Mouse (Mus musculus): ENCODE data around the gene Mrpl18. TPM values are rescaled to one million over a fixed set of nuclear protein-coding genes. Genes with fewer than 3 reads are reported as not detected.
A peak's percentile ranks its signal among the peaks of the same experiment; 100 is the strongest.

Gene Mrpl18
- total and polyA plus RNA-seq, 3 experiments = 202 to 257 TPM; not detected in 1

GRCm38 (mm10) chr17:12956664-12957063 lies 40.5 kb upstream of the Mrpl18 start:
- Histone ChIP-seq H3K79me2 (ENCODE audit: control insufficient read depth, insufficient read depth, low read length, poor library complexity) (no peaks in the 10 kb centered on the region; the same call in 1 of the 2 replicates), H3K4me1 (ENCODE audit: control insufficient read depth in 1 of 2, insufficient read depth in 2 of 2, low read length in 2 of 2) (peaks cover 0 to 7% of the 10 kb centered on the region in 2 experiments; a peak in 2 of 4 replicates), H3K4me3 (ENCODE audit: control insufficient read depth in 1 of 2, insufficient read depth in 1 of 2, low read depth in 2 of 2, low read length in 2 of 2) (no peak overlapping the region), H3K9me3 (replicated peaks; ENCODE audit: insufficient read depth, low read length) (no peaks in the 10 kb centered on the region), H3K27ac (ENCODE audit: control insufficient read depth, low read depth, low read length) (no peak overlapping the region), H3K27me3 (ENCODE audit: control insufficient read depth in 1 of 2, insufficient read depth in 2 of 2, low read length in 2 of 2) (no peaks in the 10 kb centered on the region), H3K9ac (ENCODE audit: control insufficient read depth, low read depth, low read length, poor library complexity, severe bottlenecking) (no peak overlapping the region), H3K36me3 (ENCODE audit: control insufficient read depth in 1 of 2, insufficient read depth in 2 of 2, low read length in 2 of 2) (peaks cover 2 to 6% of the 10 kb centered on the region in 2 experiments; a peak in 2 of 4 replicates)
- no peak for TF ChIP-seq CTCF (IDR thresholded peaks at IDR 0.05 in 2 of 3, conservative IDR thresholded peaks at IDR 0.05 in 1 of 3; ENCODE audit: control insufficient read depth in 1 of 3, insufficient read depth in 1 of 3, low read depth in 2 of 3, low read length in 3 of 3, poor library complexity in 1 of 3, severe bottlenecking in 1 of 3)
- no peak for TF ChIP-seq USF1 (IDR thresholded peaks at IDR 0.05; ENCODE audit: low read depth, low read length)
- TF ChIP-seq USF2 (IDR thresholded peaks at IDR 0.05; ENCODE audit: borderline replicate concordance in 1 of 2, insufficient read depth in 1 of 2, low read depth in 1 of 2, low read length in 2 of 2) = no peak
- TF ChIP-seq GABPA (IDR thresholded peaks at IDR 0.05; ENCODE audit: low read depth, low read length) = no peak
- no peak for TF ChIP-seq NRF1 (IDR thresholded peaks at IDR 0.05; ENCODE audit: insufficient read depth, low read depth, low read length, poor library complexity, severe bottlenecking)
- no peak for TF ChIP-seq KAT2A (conservative IDR thresholded peaks at IDR 0.05; ENCODE audit: low read depth, low read length)
- TF ChIP-seq MAX (IDR thresholded peaks at IDR 0.05; ENCODE audit: low read length) = no peak
- no peak for TF ChIP-seq NELFE (IDR thresholded peaks at IDR 0.05; ENCODE audit: low read depth, low read length)
- TF ChIP-seq UBTF (IDR thresholded peaks at IDR 0.05; ENCODE audit: borderline replicate concordance, insufficient read depth, low read depth, low read length) = no peak
- TF ChIP-seq MAZ (IDR thresholded peaks at IDR 0.05; ENCODE audit: low read depth, low read length) = no peak
- TF ChIP-seq ZKSCAN1 (IDR thresholded peaks at IDR 0.05; ENCODE audit: low read depth, low read length) = no peak
- no peak for TF ChIP-seq RCOR1 (IDR thresholded peaks at IDR 0.05; ENCODE audit: low read depth, low read length)
- no peak for DNase-seq (ENCODE audit: low read depth, low spot score)

- Histone ChIP-seq H3K36me3 (ENCODE audit: control insufficient read depth in 1 of 2, insufficient read depth in 2 of 2, low read length in 2 of 2) (peaks cover 0 to 9% of the 10 kb centered on the region in 2 experiments; a peak in 3 of 4 replicates), H3K27me3 (ENCODE audit: control insufficient read depth in 1 of 2, insufficient read depth in 2 of 2, low read length in 2 of 2) (no peaks in the 10 kb centered on the region), H3K79me2 (ENCODE audit: control insufficient read depth, insufficient read depth, low read length, poor library complexity) (no peaks in the 10 kb centered on the region), H3K9me3 (replicated peaks; ENCODE audit: insufficient read depth, low read length) (no peaks in the 10 kb centered on the region), H3K4me3 (ENCODE audit: control insufficient read depth in 1 of 2, insufficient read depth in 1 of 2, low read depth in 2 of 2, low read length in 2 of 2) (no peak overlapping the region), H3K4me1 (ENCODE audit: control insufficient read depth in 1 of 2, insufficient read depth in 2 of 2, low read length in 2 of 2) (peaks cover 2 to 3% of the 10 kb centered on the region in 2 experiments; a peak in 1 of 4 replicates), H3K27ac (ENCODE audit: control insufficient read depth, low read depth, low read length) (no peak overlapping the region), H3K9ac (ENCODE audit: control insufficient read depth, low read depth, low read length, poor library complexity, severe bottlenecking) (no peak overlapping the region)
- no peak for DNase-seq (ENCODE audit: low read depth, low spot score)
- TF ChIP-seq ETS1 (IDR thresholded peaks at IDR 0.05; ENCODE audit: low read depth, low read length) (no peak), TBP (IDR thresholded peaks at IDR 0.05; ENCODE audit: low read depth, low read length) (peak; percentile 50; the same call in 1 of the 2 replicates), TAL1 (IDR thresholded peaks at IDR 0.05; ENCODE audit: low read length) (no peak)
Measured at GRCm38 (mm10) chr17:12949669-12950068, 33.5 kb upstream of the Mrpl18 start.

All from MEL (cell line).